Mouse (Mus musculus) neural tube, embryonic 11.5 days (tissue): ENCODE measurements around the gene Slc29a1. TPM values are rescaled to one million over a fixed set of nuclear protein-coding genes. Genes with fewer than 3 reads are reported as not detected.

Experiments used
- ATAC-seq: fragments of 200-750 bp; cut with Nextera tagmentation; 2 replicates; pipeline ENCODE4 v1.8.0; 2017; ENCODE audit warnings: moderate number of reproducible peaks, mild to moderate bottlenecking, moderate TSS enrichment, moderate library complexity; ENCODE audit not compliant: insufficient read depth, low FRiP score, low TSS enrichment
- DNase-seq: peaks from one replicate; pipeline ENCODE4 v3.0.0-alpha.2; 2015; ENCODE audit warnings: low spot score
- H3K27ac ChIP-seq: fragments of 300-500 bp; sonication (generic); 2 replicates; pipeline ENCODE4 v1.5.1; 2014; ENCODE audit warnings: low read depth, mild to moderate bottlenecking, low read length
- H3K27me3 ChIP-seq: fragments of 300-500 bp; sonication (generic); 2 replicates; pipeline ENCODE4 v1.6.1; 2014; ENCODE audit warnings: mild to moderate bottlenecking, low read length, mixed read lengths; ENCODE audit not compliant: control insufficient read depth, insufficient read depth
- H3K36me3 ChIP-seq: fragments of 300-500 bp; sonication (generic); 2 replicates; pipeline ENCODE4 v1.6.1; 2014; ENCODE audit warnings: mild to moderate bottlenecking, low read length, moderate library complexity, mixed read lengths; ENCODE audit not compliant: control insufficient read depth, insufficient read depth
- H3K4me1 ChIP-seq: fragments of 300-500 bp; sonication (generic); 2 replicates; pipeline ENCODE4 v1.6.1; 2014; ENCODE audit warnings: low read length, mixed read lengths; ENCODE audit not compliant: control insufficient read depth, insufficient read depth
- H3K4me2 ChIP-seq: fragments of 300-500 bp; sonication (generic); 2 replicates; pipeline ENCODE4 v1.6.1; 2014; ENCODE audit warnings: low read depth, mild to moderate bottlenecking, moderate library complexity
- H3K4me3 ChIP-seq: fragments of 300-500 bp; sonication (generic); 2 replicates; pipeline ENCODE4 v1.5.1; 2014; ENCODE audit warnings: low read depth, low read length
- H3K9ac ChIP-seq: fragments of 300-500 bp; sonication (generic); 2 replicates; pipeline ENCODE4 v1.6.1; 2014; ENCODE audit warnings: mild to moderate bottlenecking, low read length
- H3K9me3 ChIP-seq: fragments of 300-500 bp; sonication (generic); 2 replicates; pipeline ENCODE4 v1.6.1; 2016; ENCODE audit warnings: low read length; ENCODE audit not compliant: control insufficient read depth
- WGBS: fragments of 180-500 bp; shearing (Covaris S2); extraction: QIAGEN DNeasy Blood & Tissue Kit; methylation state at CpG from one replicate; pipeline ENCODE4 v1.1.7; 2014; 5-methylcytosine and 5-hydroxymethylcytosine counted together
- polyA plus RNA-seq: library from polyadenylated mRNA; unstranded; fragments of >200 nt; fragmentation: Nextera tagmentation; extraction: Ambion mirVana; gene quantifications from 2 replicates; pipeline ENCODE4 v1.2.1, GENCODE M21; 2014

Gene Slc29a1
- polyA plus RNA-seq, 1 experiment from 2014 or later, result 48.7 TPM

DNA sequence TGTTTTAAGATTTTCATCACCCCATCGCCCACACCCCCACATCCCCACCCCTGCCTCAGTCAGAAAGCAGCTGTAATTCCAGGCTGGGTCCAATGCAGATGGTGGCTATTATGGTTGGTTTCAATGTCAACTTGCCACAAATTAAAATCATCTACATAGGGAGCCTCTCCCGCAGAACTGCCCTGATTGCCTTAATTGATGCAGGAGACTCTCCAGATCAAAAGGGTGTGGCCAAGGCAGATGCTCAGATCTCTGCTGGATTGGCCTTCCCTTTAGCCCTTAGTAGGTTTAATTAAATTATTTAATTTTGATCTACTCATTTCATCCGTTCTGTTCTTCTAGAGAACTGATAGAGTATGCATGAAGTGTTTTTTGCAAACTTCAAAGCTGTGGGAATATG lies 3.6 kb upstream of the Slc29a1 start:
- H3K36me3 ChIP-seq, result no peaks in the 10 kb centered on the region
- H3K9me3 ChIP-seq, result no peaks in the 10 kb centered on the region
- peaks cover 15% of the 10 kb centered on the region; the same call in 1 of the 2 replicates for H3K4me1 ChIP-seq
- H3K4me3 ChIP-seq, result no peak overlapping the region
- ATAC-seq (no peak), DNase-seq (no peak)
- no peak overlapping the region for H3K9ac ChIP-seq
- no peak overlapping the region for H3K27ac ChIP-seq
- 80% methylated on average over 3 of the region's 3 CpGs for WGBS
- peaks cover 20% of the 10 kb centered on the region for H3K27me3 ChIP-seq
- H3K4me2 ChIP-seq, result no peak overlapping the region

DNA sequence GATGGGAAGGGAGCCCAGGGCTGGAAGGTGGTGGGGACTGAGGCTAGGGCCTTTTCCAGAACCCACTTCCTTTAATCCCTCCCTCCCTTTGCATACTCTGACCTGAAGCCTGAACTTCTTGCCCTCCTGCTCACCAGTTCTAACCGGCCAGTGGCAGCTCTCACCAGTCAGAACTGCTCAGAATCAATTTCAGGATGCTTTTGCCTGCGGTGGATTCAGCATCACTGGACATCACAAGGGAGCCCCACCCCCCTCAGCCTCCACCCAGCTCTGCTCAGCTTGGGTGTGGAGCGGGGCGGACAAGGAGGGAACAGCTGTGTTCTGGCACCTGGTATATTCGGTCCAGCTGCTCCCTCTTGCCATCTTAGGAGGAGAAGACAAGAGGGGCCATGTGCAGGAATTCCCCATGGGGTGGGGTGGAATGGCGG lies 2.5 kb upstream of the Slc29a1 start, which contains the start of gene Mymx:
Gene Mymx (minus strand): TSS at position 226 of the 428 bp plus-strand sequence.
- Histone ChIP-seq H3K27ac (no peak within 1 kb of the TSS), H3K9me3 (no peaks in the 10 kb centered on the region), H3K4me1 (peaks cover 15% of the 10 kb centered on the region), H3K36me3 (no peaks in the 10 kb centered on the region), H3K27me3 (peaks cover 20% of the 10 kb centered on the region), H3K9ac (0 out of 2 replicates have a peak within 1 kb of the TSS, but pooled peaks have one; percentile 24), H3K4me2 (peak within 1 kb of the TSS; percentile 7; the same call in 1 of the 2 replicates), H3K4me3 (no peak within 1 kb of the TSS)
- 40% methylated on average over 6 of the region's 6 CpGs for WGBS
- DNase-seq (peak; percentile 43), ATAC-seq (0 out of 2 replicates have a peak, but pooled peaks have one; percentile 38)

GRCm38 (mm10) chr17:45601325-45601724 lies 1.9 kb upstream of the Slc29a1 start:
- DNase-seq, result peak; percentile 19
- H3K9ac ChIP-seq, result 0 out of 2 replicates have a peak overlapping the region, but pooled peaks have one; percentile 24

GRCm38 (mm10) chr17:45600267-45600666 lies 861 bp upstream of the Slc29a1 start:
- no peak for ATAC-seq
- H3K36me3 ChIP-seq, result no peaks in the 10 kb centered on the region
- peaks cover 27% of the 10 kb centered on the region for H3K27me3 ChIP-seq
- H3K4me1 ChIP-seq, result peaks cover 26% of the 10 kb centered on the region
- H3K9ac ChIP-seq, result no peak overlapping the region
- H3K4me2 ChIP-seq, result no peak overlapping the region
- DNase-seq, result no peak
- H3K27ac ChIP-seq, result no peak overlapping the region
- 62% methylated on average over 8 of the region's 8 CpGs for WGBS
- no peaks in the 10 kb centered on the region for H3K9me3 ChIP-seq
- H3K4me3 ChIP-seq, result no peak overlapping the region

More at GRCm38 (mm10) chr17:45601325-45601724, 1.9 kb upstream of the Slc29a1 start:
- H3K27me3 ChIP-seq, result peaks cover 22% of the 10 kb centered on the region
- H3K4me2 ChIP-seq, result peak overlapping the region; percentile 7; the same call in 1 of the 2 replicates
- 12% methylated on average over 22 of the region's 22 CpGs for WGBS
- no peak for ATAC-seq
- peaks cover 18% of the 10 kb centered on the region for H3K4me1 ChIP-seq
- no peak overlapping the region for H3K4me3 ChIP-seq
- no peaks in the 10 kb centered on the region for H3K9me3 ChIP-seq
- H3K27ac ChIP-seq, result no peak overlapping the region
- no peaks in the 10 kb centered on the region for H3K36me3 ChIP-seq

DNA sequence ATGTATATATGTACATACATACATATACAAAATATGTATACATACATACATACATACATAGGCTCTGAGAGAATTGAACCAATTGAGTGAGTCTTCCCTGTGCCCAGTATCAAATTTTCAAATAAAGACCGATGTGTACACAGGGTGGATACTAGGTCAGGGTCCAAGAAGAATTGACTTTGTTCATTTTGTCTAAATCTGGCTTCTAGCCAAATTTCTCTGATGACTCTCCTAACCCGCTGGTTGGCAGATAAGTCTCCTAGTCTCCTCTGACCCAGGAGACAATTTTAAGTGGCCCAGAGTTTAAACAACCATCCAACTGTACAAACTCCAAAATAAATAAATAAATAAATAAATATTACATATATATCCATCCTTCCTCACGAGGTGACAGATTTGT lies 515 bp downstream of the Slc29a1 start:
- WGBS, result 60% methylated on average over 3 of the region's 3 CpGs
- peaks cover 27% of the 10 kb centered on the region for H3K27me3 ChIP-seq
- H3K4me1 ChIP-seq, result peaks cover 33% of the 10 kb centered on the region
- H3K9me3 ChIP-seq, result no peaks in the 10 kb centered on the region
- no peak for ATAC-seq
- H3K4me2 ChIP-seq, result peak overlapping the region; percentile 57
- DNase-seq, result no peak
- no peak overlapping the region; the same call in 1 of the 2 replicates for H3K4me3 ChIP-seq
- H3K36me3 ChIP-seq, result no peaks in the 10 kb centered on the region
- no peak overlapping the region for H3K9ac ChIP-seq
- no peak overlapping the region for H3K27ac ChIP-seq

DNA sequence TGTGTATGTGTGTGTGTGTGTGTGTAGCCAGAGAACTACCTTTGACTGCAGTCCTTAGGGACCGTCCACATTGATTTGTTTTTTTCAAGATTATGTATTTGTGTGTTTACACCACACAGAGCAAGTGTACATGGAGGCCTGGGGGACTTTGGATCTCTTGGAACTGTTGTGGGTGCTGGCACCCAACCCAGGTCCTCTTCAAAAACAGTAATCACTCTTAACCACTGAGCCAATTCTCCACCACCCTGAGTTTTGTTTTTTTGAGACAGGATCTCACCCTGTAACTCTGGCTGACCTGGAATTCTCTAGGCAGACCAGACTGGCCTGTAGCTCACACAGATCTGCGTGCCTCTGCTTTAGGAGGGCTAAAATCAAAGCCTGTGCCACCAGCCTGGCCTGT lies 1.0 kb downstream of the Slc29a1 start:
- H3K27ac ChIP-seq, result no peak overlapping the region

DNA sequence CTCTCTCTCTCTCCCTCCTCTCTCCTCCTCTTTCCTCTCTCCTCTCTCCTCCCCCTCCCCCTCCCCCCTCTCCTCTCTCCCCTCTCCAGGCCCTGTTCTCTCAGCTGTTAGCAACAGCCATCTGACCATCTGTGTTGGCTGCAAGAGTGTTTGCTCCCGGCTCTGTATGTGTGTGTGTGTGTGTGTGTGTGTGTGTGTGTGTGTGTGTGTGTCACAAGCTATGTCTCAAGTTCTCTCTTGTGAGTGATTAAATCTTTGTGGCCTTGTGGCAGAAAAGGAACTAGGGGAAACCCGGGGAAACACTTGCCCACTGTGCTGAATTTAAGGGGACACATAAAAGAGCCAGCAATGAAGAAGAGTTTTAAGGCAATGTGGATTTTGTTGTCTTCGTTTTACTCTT lies 1.6 kb downstream of the Slc29a1 start:
- Histone ChIP-seq H3K27ac (no peak overlapping the region), H3K36me3 (no peaks in the 10 kb centered on the region), H3K9ac (no peak overlapping the region), H3K4me1 (peaks cover 36% of the 10 kb centered on the region), H3K27me3 (peaks cover 27% of the 10 kb centered on the region), H3K4me3 (no peak overlapping the region), H3K4me2 (no peak overlapping the region), H3K9me3 (no peaks in the 10 kb centered on the region)
- 44% methylated on average over 3 of the region's 3 CpGs for WGBS
- ATAC-seq, result no peak
- DNase-seq, result peak; percentile 43

More for the DNA sequence above, 1.0 kb downstream of the Slc29a1 start:
- Histone ChIP-seq H3K4me2 (no peak overlapping the region), H3K4me1 (peaks cover 36% of the 10 kb centered on the region), H3K9me3 (no peaks in the 10 kb centered on the region), H3K4me3 (no peak overlapping the region), H3K9ac (no peak overlapping the region), H3K27me3 (peaks cover 27% of the 10 kb centered on the region), H3K36me3 (no peaks in the 10 kb centered on the region)
- 82% methylated on average over 2 of the region's 2 CpGs for WGBS
- ATAC-seq (no peak), DNase-seq (no peak)

GRCm38 (mm10) chr17:45596631-45597396 lies 2.6 kb downstream of the Slc29a1 start:
- no peak overlapping the region for H3K4me3 ChIP-seq
- no peak overlapping the region for H3K4me2 ChIP-seq
- no peak overlapping the region for H3K27ac ChIP-seq
- no peaks in the 10 kb centered on the region for H3K9me3 ChIP-seq
- ATAC-seq (no peak), DNase-seq (peak; percentile 65)
- 25% methylated on average over 11 of the region's 11 CpGs for WGBS
- H3K4me1 ChIP-seq, result peaks cover 34% of the 10 kb centered on the region
- no peak overlapping the region for H3K9ac ChIP-seq
- H3K36me3 ChIP-seq, result no peaks in the 10 kb centered on the region
- peaks cover 23% of the 10 kb centered on the region for H3K27me3 ChIP-seq
